Mouse (Mus musculus): Measurements from ENCODE around the gene Crb2. TPM values are rescaled to one million over a fixed set of nuclear protein-coding genes. Genes with fewer than 3 reads are reported as not detected.

Crb2 gene
- 1.0 and 2.1 TPM in 2 replicates for polyA plus RNA-seq (2011; ENCODE audit: insufficient read depth, insufficient read length, low read depth, missing spikeins)

- no peak for TF ChIP-seq EP300 (IDR thresholded peaks at IDR 0.05; ENCODE audit: insufficient read depth, low read depth, low read length)
- TF ChIP-seq CTCF (IDR thresholded peaks at IDR 0.05; ENCODE audit: low read depth, low read length), result no peak
- no peak within 1 kb of the TSS for H3K27ac ChIP-seq (ENCODE audit: insufficient read depth, low read length)
- H3K4me3 ChIP-seq (ENCODE audit: low read depth, low read length), result peak within 1 kb of the TSS; percentile 53
- H3K9me3 ChIP-seq (replicated peaks; ENCODE audit: control insufficient read depth, insufficient read depth, low read length, poor library complexity, severe bottlenecking), result no peaks in the 10 kb centered on the region
- peaks cover 5% of the 10 kb centered on the region for H3K4me1 ChIP-seq (ENCODE audit: control insufficient read depth, insufficient read depth, low read length)
- H3K36me3 ChIP-seq (ENCODE audit: control insufficient read depth, insufficient read depth, low read length, poor library complexity, severe bottlenecking), result no peaks in the 10 kb centered on the region
- no peaks in the 10 kb centered on the region for H3K27me3 ChIP-seq (ENCODE audit: control insufficient read depth, insufficient read depth, low read length, poor library complexity, severe bottlenecking)
- H3K9ac ChIP-seq (ENCODE audit: low read depth, poor library complexity, severe bottlenecking), result 0 out of 2 replicates have a peak within 1 kb of the TSS, but pooled peaks have one; percentile 6
Measured at GRCm38 (mm10) chr2:37776016-37776415, at the start of gene Crb2. Gene Crb2 (plus strand): TSS chr2:37776249.

GRCm38 (mm10) chr2:37731241-37731801, 44.7 kb upstream of the Crb2 start:
- H3K27ac ChIP-seq (ENCODE audit: insufficient read depth, low read length), result no peak overlapping the region
- H3K36me3 ChIP-seq (ENCODE audit: control insufficient read depth, insufficient read depth, low read length, poor library complexity, severe bottlenecking), result no peaks in the 10 kb centered on the region
- H3K9me3 ChIP-seq (replicated peaks; ENCODE audit: control insufficient read depth, insufficient read depth, low read length, poor library complexity, severe bottlenecking), result no peaks in the 10 kb centered on the region
- H3K27me3 ChIP-seq (ENCODE audit: control insufficient read depth, insufficient read depth, low read length, poor library complexity, severe bottlenecking), result no peaks in the 10 kb centered on the region
- TF ChIP-seq CTCF (IDR thresholded peaks at IDR 0.05; ENCODE audit: low read depth, low read length), result no peak
- TF ChIP-seq EP300 (IDR thresholded peaks at IDR 0.05; ENCODE audit: insufficient read depth, low read depth, low read length), result no peak
- no peak for TF ChIP-seq POLR2A (IDR thresholded peaks at IDR 0.05; ENCODE audit: insufficient read depth, low read length)
- no peaks in the 10 kb centered on the region for H3K4me1 ChIP-seq (ENCODE audit: control insufficient read depth, insufficient read depth, low read length)
- no peak overlapping the region for H3K4me3 ChIP-seq (ENCODE audit: low read depth, low read length)
- no peak overlapping the region for H3K9ac ChIP-seq (ENCODE audit: low read depth, poor library complexity, severe bottlenecking)

- no peaks in the 10 kb centered on the region for H3K36me3 ChIP-seq (ENCODE audit: control insufficient read depth, insufficient read depth, low read length, poor library complexity, severe bottlenecking)
- H3K4me3 ChIP-seq (ENCODE audit: low read depth, low read length), result no peak overlapping the region
- no peaks in the 10 kb centered on the region for H3K9me3 ChIP-seq (replicated peaks; ENCODE audit: control insufficient read depth, insufficient read depth, low read length, poor library complexity, severe bottlenecking)
- no peak for TF ChIP-seq EP300 (IDR thresholded peaks at IDR 0.05; ENCODE audit: insufficient read depth, low read depth, low read length)
- no peak overlapping the region for H3K27ac ChIP-seq (ENCODE audit: insufficient read depth, low read length)
- H3K4me1 ChIP-seq (ENCODE audit: control insufficient read depth, insufficient read depth, low read length), result no peaks in the 10 kb centered on the region
- no peaks in the 10 kb centered on the region for H3K27me3 ChIP-seq (ENCODE audit: control insufficient read depth, insufficient read depth, low read length, poor library complexity, severe bottlenecking)
- H3K9ac ChIP-seq (ENCODE audit: low read depth, poor library complexity, severe bottlenecking), result 0 out of 2 replicates have a peak overlapping the region, but pooled peaks have one; percentile 35
Measured at GRCm38 (mm10) chr2:37734979-37735806, 40.9 kb upstream of the Crb2 start.

GRCm38 (mm10) chr2:37735807-37736188, 40.3 kb upstream of the Crb2 start:
- TF ChIP-seq CTCF (IDR thresholded peaks at IDR 0.05; ENCODE audit: low read depth, low read length), result no peak
- H3K9me3 ChIP-seq (replicated peaks; ENCODE audit: control insufficient read depth, insufficient read depth, low read length, poor library complexity, severe bottlenecking), result no peaks in the 10 kb centered on the region
- no peaks in the 10 kb centered on the region for H3K27me3 ChIP-seq (ENCODE audit: control insufficient read depth, insufficient read depth, low read length, poor library complexity, severe bottlenecking)
- H3K4me1 ChIP-seq (ENCODE audit: control insufficient read depth, insufficient read depth, low read length), result no peaks in the 10 kb centered on the region
- H3K4me3 ChIP-seq (ENCODE audit: low read depth, low read length), result no peak overlapping the region
- no peak overlapping the region for H3K27ac ChIP-seq (ENCODE audit: insufficient read depth, low read length)
- H3K9ac ChIP-seq (ENCODE audit: low read depth, poor library complexity, severe bottlenecking), result 0 out of 2 replicates have a peak overlapping the region, but pooled peaks have one; percentile 35
- no peaks in the 10 kb centered on the region for H3K36me3 ChIP-seq (ENCODE audit: control insufficient read depth, insufficient read depth, low read length, poor library complexity, severe bottlenecking)

GRCm38 (mm10) chr2:37741806-37742554, 34.1 kb upstream of the Crb2 start:
- Histone ChIP-seq H3K9ac (ENCODE audit: low read depth, poor library complexity, severe bottlenecking) (no peak overlapping the region), H3K27me3 (ENCODE audit: control insufficient read depth, insufficient read depth, low read length, poor library complexity, severe bottlenecking) (no peaks in the 10 kb centered on the region), H3K4me1 (ENCODE audit: control insufficient read depth, insufficient read depth, low read length) (no peaks in the 10 kb centered on the region), H3K4me3 (ENCODE audit: low read depth, low read length) (no peak overlapping the region), H3K27ac (ENCODE audit: insufficient read depth, low read length) (no peak overlapping the region), H3K36me3 (ENCODE audit: control insufficient read depth, insufficient read depth, low read length, poor library complexity, severe bottlenecking) (no peaks in the 10 kb centered on the region), H3K9me3 (replicated peaks; ENCODE audit: control insufficient read depth, insufficient read depth, low read length, poor library complexity, severe bottlenecking) (no peaks in the 10 kb centered on the region)
- no peak for TF ChIP-seq POLR2A (IDR thresholded peaks at IDR 0.05; ENCODE audit: insufficient read depth, low read length)
